Mouse (Mus musculus) right cerebral cortex, adult 18-20 months (tissue): ENCODE measurements around the gene Proca1.

Source experiments
- DNase-seq: peaks from one replicate; pipeline ENCODE4 v3.0.0; 2022; ENCODE audit warnings: mixed read lengths

Proca1 gene

GRCm38 (mm10) chr11:78193113-78193512 lies at the start of gene Proca1:
Gene Proca1, plus strand, starts transcription at chr11:78193392.
- DNase-seq: no peak

DNA sequence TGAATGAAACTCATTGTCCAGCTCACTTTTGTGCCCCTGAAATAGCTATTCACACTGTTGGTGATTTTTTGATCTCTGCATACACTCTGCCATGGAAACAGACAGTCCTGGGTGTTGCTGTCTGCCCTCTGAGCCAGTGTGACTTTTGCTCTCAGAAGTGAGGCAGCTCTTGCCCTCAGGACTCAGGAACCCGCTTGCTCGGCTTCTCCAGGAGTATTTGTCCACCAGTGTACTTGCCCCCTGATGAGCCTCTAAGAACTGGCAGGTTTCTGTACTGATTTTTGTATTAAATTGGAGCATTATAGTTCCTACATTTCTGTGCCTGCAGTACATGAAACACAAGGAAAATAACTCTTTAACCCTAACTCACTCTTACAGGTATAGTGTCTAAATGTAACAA lies 49.7 kb upstream of the Proca1 start:
- DNase-seq: no peak

DNA sequence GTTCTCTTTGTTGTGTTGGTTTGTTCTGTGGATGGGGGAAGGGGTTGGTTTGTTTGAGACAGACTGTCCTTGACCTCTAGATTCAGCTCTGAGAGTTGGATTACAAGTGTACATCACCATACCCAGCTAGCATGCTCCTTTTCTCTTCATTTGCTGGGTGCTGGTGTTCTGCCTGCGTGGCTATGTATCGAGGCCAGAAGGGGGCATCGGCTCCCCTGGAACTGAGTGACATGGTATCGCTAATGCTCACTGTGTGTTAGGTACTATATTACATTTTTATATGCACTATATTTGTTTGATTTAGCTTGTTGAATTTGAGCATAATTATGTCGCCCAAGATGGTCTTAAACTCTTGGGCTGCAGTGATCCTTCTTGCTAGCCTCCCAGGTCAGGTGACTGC lies 47.0 kb upstream of the Proca1 start:
- no peak for DNase-seq

- DNase-seq: no peak
These were observed 46.3 kb upstream of the Proca1 start for GRCm38 (mm10) chr11:78146707-78147543.

DNA sequence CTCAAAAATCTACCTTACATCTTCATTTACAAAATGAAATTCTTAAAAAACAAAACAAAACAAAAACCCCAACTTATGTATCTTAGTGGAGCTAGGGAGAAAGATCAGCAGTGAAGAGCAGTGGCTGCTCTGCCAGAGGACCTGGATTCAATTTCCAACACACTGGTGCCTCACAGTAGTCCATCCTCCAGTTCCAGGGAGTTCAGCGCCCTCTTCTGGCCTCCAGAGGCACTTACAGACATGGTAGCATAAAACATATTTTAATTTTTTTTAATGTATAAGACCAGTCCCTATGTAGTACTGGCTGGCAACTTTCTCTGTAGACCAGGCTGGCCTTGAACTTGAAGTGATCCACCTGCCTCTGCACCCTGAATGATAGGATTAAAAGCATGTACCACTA lies 42.0 kb upstream of the Proca1 start:
- no peak for DNase-seq

GRCm38 (mm10) chr11:78152299-78153231 lies 40.6 kb upstream of the Proca1 start:
- peak; percentile 81 for DNase-seq

DNA sequence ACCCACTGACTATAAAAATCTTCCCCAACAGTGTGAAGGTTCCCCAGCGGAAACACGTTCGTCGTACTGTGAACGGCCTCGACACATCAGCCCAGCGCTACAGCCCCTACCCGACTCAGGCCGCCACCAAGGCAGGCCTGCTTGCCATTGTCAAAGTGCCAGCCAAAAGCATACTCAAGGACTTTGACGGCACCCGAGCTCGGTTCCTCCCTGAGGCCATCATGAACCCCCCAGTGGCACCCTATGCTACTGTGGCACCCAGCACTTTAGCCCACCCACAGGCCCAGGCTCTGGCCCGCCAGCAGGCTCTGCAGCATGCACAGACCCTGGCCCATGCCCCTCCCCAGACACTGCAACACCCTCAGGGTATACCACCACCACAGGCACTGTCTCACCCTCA lies 39.4 kb upstream of the Proca1 start:
- no peak for DNase-seq

- no peak for DNase-seq
These were observed 37.5 kb upstream of the Proca1 start for GRCm38 (mm10) chr11:78155674-78156073.

DNA sequence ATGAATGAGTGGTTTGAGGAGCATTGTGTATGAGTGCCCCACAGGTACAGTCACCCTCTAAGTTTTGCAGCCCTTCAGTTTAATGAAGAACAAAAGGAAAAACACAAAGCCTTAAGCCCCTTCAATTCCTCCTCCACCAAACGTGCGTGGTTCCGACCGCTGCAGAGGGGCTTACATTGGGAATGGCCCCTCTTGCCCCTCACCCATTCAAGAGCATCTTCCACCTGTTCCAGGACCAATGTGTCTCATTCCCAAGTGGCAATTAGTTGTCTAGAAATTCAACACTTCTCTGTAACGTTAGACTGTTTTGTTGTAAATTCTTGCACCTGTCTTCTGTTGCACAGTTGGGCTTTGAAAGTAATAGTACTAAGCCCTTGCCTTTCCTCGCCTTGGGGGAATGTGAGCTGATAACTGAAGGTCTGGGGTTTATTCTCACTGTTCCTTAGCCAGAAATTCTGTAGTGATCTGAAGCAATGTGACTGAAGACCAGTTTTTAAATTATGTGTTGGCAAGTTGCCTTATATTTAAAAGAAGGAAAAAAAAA lies 37.0 kb upstream of the Proca1 start:
- DNase-seq: no peak

DNA sequence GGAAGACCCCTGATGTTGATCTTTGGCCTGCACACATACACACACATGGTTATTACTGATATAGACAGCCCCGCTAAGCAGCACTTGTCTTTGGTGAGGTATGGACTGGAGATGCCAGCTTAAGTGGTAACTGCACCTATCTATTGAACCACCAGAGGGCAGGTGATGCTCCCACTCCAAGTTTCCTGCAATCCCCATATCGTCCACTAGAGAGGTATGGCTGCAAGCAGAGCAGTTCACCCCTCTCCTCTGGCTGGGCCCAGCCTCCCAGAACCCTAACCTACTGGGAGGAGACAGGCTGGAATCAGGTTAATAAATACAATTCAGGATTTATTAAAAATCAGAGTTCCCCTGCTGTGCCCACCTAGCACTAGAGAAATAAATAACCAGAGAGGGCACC lies 34.1 kb upstream of the Proca1 start:
- DNase-seq: peak; percentile 82

- DNase-seq: no peak
These were observed 33.6 kb upstream of the Proca1 start for GRCm38 (mm10) chr11:78159557-78159956.

GRCm38 (mm10) chr11:78160171-78160570 lies 33.0 kb upstream of the Proca1 start:
- no peak for DNase-seq

GRCm38 (mm10) chr11:78160675-78161074 lies 32.5 kb upstream of the Proca1 start:
- DNase-seq: no peak

DNA sequence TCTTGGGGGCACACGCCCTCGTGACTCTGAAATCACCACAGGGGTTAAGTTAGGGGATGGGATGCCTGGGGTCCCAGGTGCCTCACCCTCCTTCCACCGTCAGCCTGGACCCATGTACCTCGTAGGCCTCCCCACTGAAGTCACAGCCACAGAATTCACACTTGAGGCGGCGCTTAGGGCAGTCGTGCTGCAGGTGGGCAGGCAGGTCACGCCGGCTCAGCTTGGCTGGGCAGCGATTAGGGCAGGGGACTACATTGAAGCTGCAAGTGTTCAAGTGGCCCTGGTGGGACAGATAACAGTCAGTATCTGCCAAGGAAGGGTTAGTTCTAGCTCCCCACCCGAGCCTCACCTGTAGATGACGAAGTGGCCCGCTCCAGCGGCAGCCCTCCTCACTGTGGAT lies 32.0 kb upstream of the Proca1 start:
- no peak for DNase-seq

GRCm38 (mm10) chr11:78161968-78162367 lies 31.2 kb upstream of the Proca1 start:
- DNase-seq: no peak

DNA sequence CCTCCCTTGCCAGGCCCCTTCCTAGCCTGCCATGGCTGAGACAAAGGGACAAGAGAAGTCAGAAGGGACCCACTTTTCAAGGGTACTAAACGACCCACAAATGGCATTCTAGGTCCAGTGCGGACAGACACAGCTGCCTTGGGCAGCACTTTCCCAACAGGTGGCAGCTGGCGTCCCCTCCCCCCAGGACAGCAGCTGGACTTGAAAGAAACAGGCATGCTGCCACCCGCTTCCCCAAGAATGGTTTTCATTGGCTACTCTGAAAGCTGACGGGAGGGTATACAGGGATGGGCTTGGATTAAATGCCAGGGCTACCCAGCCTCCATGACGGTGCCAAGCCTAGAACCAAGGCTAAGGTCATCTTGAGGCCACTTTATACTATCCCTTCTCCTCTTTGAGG lies 30.7 kb upstream of the Proca1 start:
- no peak for DNase-seq

GRCm38 (mm10) chr11:78163045-78163444 lies 30.1 kb upstream of the Proca1 start:
- no peak for DNase-seq

GRCm38 (mm10) chr11:78163681-78164603 lies 29.2 kb upstream of the Proca1 start:
- no peak for DNase-seq

GRCm38 (mm10) chr11:78164604-78164923 lies 28.6 kb upstream of the Proca1 start:
- DNase-seq: no peak

DNA sequence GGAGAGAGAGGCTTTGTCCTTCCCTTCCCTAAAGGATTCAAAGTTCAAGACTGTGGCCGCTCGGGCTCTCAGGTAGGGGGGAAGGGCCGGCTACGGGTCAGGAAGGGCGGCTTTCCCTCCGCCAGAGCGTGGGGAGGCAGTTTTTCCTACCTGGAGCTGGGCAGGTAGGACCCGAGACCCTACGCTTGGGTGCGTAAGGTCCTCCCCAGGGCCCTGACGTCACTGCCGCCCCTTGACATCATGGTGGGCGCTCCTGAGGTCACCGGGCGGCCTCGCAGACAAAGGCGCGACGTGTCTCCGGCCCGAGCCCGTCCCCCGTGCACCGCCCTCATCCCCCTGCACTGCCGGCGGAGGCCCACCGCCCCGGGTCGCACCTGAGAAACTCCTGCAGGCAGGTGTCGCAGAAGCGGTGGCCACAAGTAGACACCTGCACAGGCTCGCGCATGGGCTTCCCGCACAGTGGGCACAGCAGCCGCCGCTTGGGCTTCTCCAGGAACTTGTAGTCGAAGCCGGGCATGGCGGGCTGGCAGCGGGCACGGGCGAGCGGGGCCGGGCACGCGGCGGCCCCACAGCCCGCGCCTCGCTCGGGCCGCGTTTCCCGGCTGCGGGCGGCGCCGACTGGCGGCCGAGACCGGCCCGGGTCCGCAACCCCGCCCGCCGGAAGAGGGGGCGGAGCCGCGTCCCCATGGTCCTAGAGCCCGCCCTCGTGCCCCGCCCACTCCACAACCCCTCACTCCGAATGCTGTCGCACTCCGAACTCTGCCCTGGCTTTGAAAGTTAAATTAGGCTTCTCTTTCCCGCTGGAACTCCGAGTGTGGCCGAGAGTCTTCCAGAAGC lies 28.1 kb upstream of the Proca1 start, which contains the start of gene Traf4:
Gene Traf4, minus strand, starts transcription at position 666 of the 837 bp plus-strand sequence.
- peak; percentile 73 for DNase-seq

DNA sequence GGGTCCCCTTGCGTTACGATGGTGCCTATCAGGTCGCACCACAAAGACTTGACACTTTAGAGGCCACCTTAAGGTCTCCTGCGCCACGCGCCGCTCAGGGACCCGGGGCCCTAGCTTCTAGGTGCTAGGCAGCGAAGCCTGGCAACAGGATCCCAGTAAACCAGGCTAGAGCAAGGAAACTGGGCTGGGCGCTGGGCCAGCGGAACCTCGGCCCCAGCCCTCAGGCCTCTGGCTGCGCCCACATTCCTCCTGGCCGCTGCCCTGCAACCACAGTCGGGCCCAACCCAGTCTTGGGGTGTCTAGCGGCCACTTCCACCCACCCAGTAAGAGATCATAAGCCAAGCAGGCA lies 27.5 kb upstream of the Proca1 start:
- no peak for DNase-seq

DNA sequence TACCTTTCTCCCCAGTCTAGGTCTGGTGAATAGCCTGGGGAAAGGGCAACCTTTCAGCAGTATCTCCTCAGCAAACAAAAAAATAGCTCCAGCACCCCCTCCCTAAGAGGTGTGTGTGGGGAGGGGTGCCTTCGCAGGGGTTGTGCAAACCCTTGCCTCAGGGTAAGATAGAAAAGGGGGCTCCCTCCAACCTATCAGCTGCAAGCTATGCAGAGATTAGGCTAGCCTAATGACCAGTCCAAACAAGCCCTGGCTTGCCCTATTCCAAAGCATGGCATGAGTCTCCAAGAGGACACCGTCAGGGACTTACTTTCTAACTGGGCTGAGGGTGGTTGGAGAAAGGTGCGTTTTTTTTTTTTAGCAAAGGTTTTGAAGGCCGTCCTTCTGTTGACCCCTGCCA lies 27.0 kb upstream of the Proca1 start:
- DNase-seq: no peak
